Mouse (Mus musculus): ENCODE data around the gene Rps6ka2. TPM values are rescaled to one million over a fixed set of nuclear protein-coding genes. Genes with fewer than 3 reads are reported as not detected.

Gene Rps6ka2
- polyA plus RNA-seq, 1 experiment from 2014 or later, result 11.7 TPM

GRCm38 (mm10) chr17:7163955-7164354 lies 6.0 kb upstream of the Rps6ka2 start:
- Histone ChIP-seq H3K27me3 (ENCODE audit: control insufficient read depth, insufficient read depth, low read length) (no peaks in the 10 kb centered on the region), H3K27ac (ENCODE audit: low read length) (no peak overlapping the region), H3K9me3 (ENCODE audit: control insufficient read depth, low read depth, low read length) (no peaks in the 10 kb centered on the region), H3K4me1 (ENCODE audit: control insufficient read depth, insufficient read depth, low read length) (peaks cover 2% of the 10 kb centered on the region; the same call in 1 of the 2 replicates), H3K36me3 (ENCODE audit: control insufficient read depth, insufficient read depth, low read length) (no peaks in the 10 kb centered on the region), H3K9ac (replicated peaks; ENCODE audit: low read depth, low read length) (no peak overlapping the region), H3K4me3 (ENCODE audit: low read depth, low read length) (no peak overlapping the region), H3K4me2 (replicated peaks; ENCODE audit: low read depth, low read length) (no peak overlapping the region)
- 57% methylated on average over 3 of the region's 3 CpGs for WGBS
- ATAC-seq (ENCODE audit: insufficient number of reproducible peaks, insufficient read depth, low FRiP score, low read depth), result no peak

- no peak overlapping the region for H3K4me3 ChIP-seq (ENCODE audit: low read depth, low read length)
- no peak overlapping the region for H3K4me2 ChIP-seq (replicated peaks; ENCODE audit: low read depth, low read length)
- WGBS, result 94% methylated on average over 7 of the region's 7 CpGs
- H3K9ac ChIP-seq (replicated peaks; ENCODE audit: low read depth, low read length), result no peak overlapping the region
- no peak overlapping the region for H3K27ac ChIP-seq (ENCODE audit: low read length)
- H3K4me1 ChIP-seq (ENCODE audit: control insufficient read depth, insufficient read depth, low read length), result peaks cover 4% of the 10 kb centered on the region; the same call in 1 of the 2 replicates
- H3K36me3 ChIP-seq (ENCODE audit: control insufficient read depth, insufficient read depth, low read length), result no peaks in the 10 kb centered on the region
- H3K27me3 ChIP-seq (ENCODE audit: control insufficient read depth, insufficient read depth, low read length), result no peaks in the 10 kb centered on the region
- no peak for ATAC-seq (ENCODE audit: insufficient number of reproducible peaks, insufficient read depth, low FRiP score, low read depth)
- H3K9me3 ChIP-seq (ENCODE audit: control insufficient read depth, low read depth, low read length), result no peaks in the 10 kb centered on the region
Observed at GRCm38 (mm10) chr17:7165524-7165923, 4.4 kb upstream of the Rps6ka2 start.

- peak overlapping the region; percentile 76 for H3K4me2 ChIP-seq (replicated peaks; ENCODE audit: low read depth, low read length)
- H3K4me1 ChIP-seq (ENCODE audit: control insufficient read depth, insufficient read depth, low read length), result peaks cover 4% of the 10 kb centered on the region; the same call in 1 of the 2 replicates
- peak; percentile 39 for ATAC-seq (ENCODE audit: insufficient number of reproducible peaks, insufficient read depth, low FRiP score, low read depth)
- no peaks in the 10 kb centered on the region for H3K27me3 ChIP-seq (ENCODE audit: control insufficient read depth, insufficient read depth, low read length)
- no peaks in the 10 kb centered on the region for H3K9me3 ChIP-seq (ENCODE audit: control insufficient read depth, low read depth, low read length)
- H3K4me3 ChIP-seq (ENCODE audit: low read depth, low read length), result peak overlapping the region; percentile 33
- H3K36me3 ChIP-seq (ENCODE audit: control insufficient read depth, insufficient read depth, low read length), result no peaks in the 10 kb centered on the region
- no peak overlapping the region for H3K9ac ChIP-seq (replicated peaks; ENCODE audit: low read depth, low read length)
- WGBS, result 12% methylated on average over 15 of the region's 15 CpGs
- peak overlapping the region; percentile 80 for H3K27ac ChIP-seq (ENCODE audit: low read length)
Observed at GRCm38 (mm10) chr17:7168961-7169626, 821 bp upstream of the Rps6ka2 start.

GRCm38 (mm10) chr17:7170304-7171295 lies 685 bp downstream of the Rps6ka2 start:
- ATAC-seq (ENCODE audit: insufficient number of reproducible peaks, insufficient read depth, low FRiP score, low read depth), result peak; percentile 5; the same call in 1 of the 2 replicates
- Histone ChIP-seq H3K4me1 (ENCODE audit: control insufficient read depth, insufficient read depth, low read length) (peaks cover 4% of the 10 kb centered on the region; the same call in 1 of the 2 replicates), H3K4me2 (replicated peaks; ENCODE audit: low read depth, low read length) (peak overlapping the region; percentile 85), H3K9ac (replicated peaks; ENCODE audit: low read depth, low read length) (peak overlapping the region; percentile 36), H3K9me3 (ENCODE audit: control insufficient read depth, low read depth, low read length) (no peaks in the 10 kb centered on the region), H3K36me3 (ENCODE audit: control insufficient read depth, insufficient read depth, low read length) (no peaks in the 10 kb centered on the region), H3K4me3 (ENCODE audit: low read depth, low read length) (peak overlapping the region; percentile 76), H3K27ac (ENCODE audit: low read length) (peak overlapping the region; percentile 75), H3K27me3 (ENCODE audit: control insufficient read depth, insufficient read depth, low read length) (no peaks in the 10 kb centered on the region)
- WGBS, result 2% methylated on average over 43 of the region's 43 CpGs

GRCm38 (mm10) chr17:7173331-7174028 lies 3.6 kb downstream of the Rps6ka2 start:
- Histone ChIP-seq H3K9ac (replicated peaks; ENCODE audit: low read depth, low read length) (no peak overlapping the region), H3K27me3 (ENCODE audit: control insufficient read depth, insufficient read depth, low read length) (no peaks in the 10 kb centered on the region), H3K4me3 (ENCODE audit: low read depth, low read length) (no peak overlapping the region), H3K4me1 (ENCODE audit: control insufficient read depth, insufficient read depth, low read length) (peaks cover 8% of the 10 kb centered on the region; the same call in 1 of the 2 replicates), H3K36me3 (ENCODE audit: control insufficient read depth, insufficient read depth, low read length) (no peaks in the 10 kb centered on the region), H3K4me2 (replicated peaks; ENCODE audit: low read depth, low read length) (no peak overlapping the region), H3K27ac (ENCODE audit: low read length) (no peak overlapping the region), H3K9me3 (ENCODE audit: control insufficient read depth, low read depth, low read length) (no peaks in the 10 kb centered on the region)
- WGBS, result 36% methylated on average over 15 of the region's 15 CpGs
- ATAC-seq (ENCODE audit: insufficient number of reproducible peaks, insufficient read depth, low FRiP score, low read depth), result no peak

GRCm38 (mm10) chr17:7175293-7175692 lies 5.4 kb downstream of the Rps6ka2 start:
- Histone ChIP-seq H3K27me3 (ENCODE audit: control insufficient read depth, insufficient read depth, low read length) (no peaks in the 10 kb centered on the region), H3K27ac (ENCODE audit: low read length) (no peak overlapping the region), H3K4me3 (ENCODE audit: low read depth, low read length) (no peak overlapping the region), H3K4me2 (replicated peaks; ENCODE audit: low read depth, low read length) (no peak overlapping the region), H3K9me3 (ENCODE audit: control insufficient read depth, low read depth, low read length) (no peaks in the 10 kb centered on the region), H3K4me1 (ENCODE audit: control insufficient read depth, insufficient read depth, low read length) (peaks cover 3% of the 10 kb centered on the region; the same call in 1 of the 2 replicates), H3K9ac (replicated peaks; ENCODE audit: low read depth, low read length) (no peak overlapping the region), H3K36me3 (ENCODE audit: control insufficient read depth, insufficient read depth, low read length) (no peaks in the 10 kb centered on the region)
- no peak for ATAC-seq (ENCODE audit: insufficient number of reproducible peaks, insufficient read depth, low FRiP score, low read depth)
- 79% methylated on average over 1 of the region's 1 CpGs for WGBS

GRCm38 (mm10) chr17:7176394-7176793 lies 6.5 kb downstream of the Rps6ka2 start:
- Histone ChIP-seq H3K4me3 (ENCODE audit: low read depth, low read length) (no peak overlapping the region), H3K36me3 (ENCODE audit: control insufficient read depth, insufficient read depth, low read length) (no peaks in the 10 kb centered on the region), H3K4me2 (replicated peaks; ENCODE audit: low read depth, low read length) (no peak overlapping the region), H3K4me1 (ENCODE audit: control insufficient read depth, insufficient read depth, low read length) (peaks cover 3% of the 10 kb centered on the region; the same call in 1 of the 2 replicates), H3K9me3 (ENCODE audit: control insufficient read depth, low read depth, low read length) (no peaks in the 10 kb centered on the region), H3K27ac (ENCODE audit: low read length) (no peak overlapping the region), H3K9ac (replicated peaks; ENCODE audit: low read depth, low read length) (no peak overlapping the region), H3K27me3 (ENCODE audit: control insufficient read depth, insufficient read depth, low read length) (no peaks in the 10 kb centered on the region)
- 36% methylated on average over 2 of the region's 2 CpGs for WGBS
- ATAC-seq (ENCODE audit: insufficient number of reproducible peaks, insufficient read depth, low FRiP score, low read depth), result no peak

GRCm38 (mm10) chr17:7178196-7178595 lies 8.3 kb downstream of the Rps6ka2 start:
- H3K9me3 ChIP-seq (ENCODE audit: control insufficient read depth, low read depth, low read length), result no peaks in the 10 kb centered on the region
- 88% methylated on average over 6 of the region's 6 CpGs for WGBS
- no peak overlapping the region for H3K9ac ChIP-seq (replicated peaks; ENCODE audit: low read depth, low read length)
- peaks cover 3% of the 10 kb centered on the region; the same call in 1 of the 2 replicates for H3K4me1 ChIP-seq (ENCODE audit: control insufficient read depth, insufficient read depth, low read length)
- H3K4me3 ChIP-seq (ENCODE audit: low read depth, low read length), result no peak overlapping the region
- no peaks in the 10 kb centered on the region for H3K27me3 ChIP-seq (ENCODE audit: control insufficient read depth, insufficient read depth, low read length)
- H3K27ac ChIP-seq (ENCODE audit: low read length), result no peak overlapping the region
- H3K36me3 ChIP-seq (ENCODE audit: control insufficient read depth, insufficient read depth, low read length), result no peaks in the 10 kb centered on the region
- ATAC-seq (ENCODE audit: insufficient number of reproducible peaks, insufficient read depth, low FRiP score, low read depth), result no peak
- no peak overlapping the region for H3K4me2 ChIP-seq (replicated peaks; ENCODE audit: low read depth, low read length)
